ENCODE assay signal across 19 mouse cellular contexts in the genomic region with DNA sequence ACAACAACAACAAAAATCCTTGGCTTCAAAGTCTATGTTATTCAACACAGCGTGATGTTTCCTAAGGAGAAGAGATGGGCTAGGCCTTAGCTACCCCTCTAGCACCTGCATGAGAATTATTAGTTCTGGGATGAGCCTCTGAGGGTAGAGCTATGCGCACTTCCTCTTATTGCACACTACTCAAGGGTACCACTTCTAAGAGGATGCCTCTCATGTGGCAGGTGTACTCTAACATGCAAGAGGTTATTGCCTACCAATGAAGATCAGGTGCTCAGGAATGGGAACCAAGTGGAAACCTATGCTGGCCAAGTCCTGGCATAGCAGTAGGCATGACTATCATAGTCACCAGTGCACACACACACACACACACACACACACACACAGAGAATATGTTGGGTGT. TPM values are rescaled to one million over a fixed set of nuclear protein-coding genes. Genes with fewer than 3 reads are reported as not detected.
"Had no signal": no experiment of that assay in that cellular context is flagged by ENCODE, and none has a peak within 500 bp of the region (broad histone marks: within the 10 kb centered on the region; RNA-seq: fewer than 3 reads in every experiment).

No protein-coding gene starts in this region.

- H3K27me3 ChIP-seq: liver, embryonic 15.5 days; neural tube, embryonic 12.5 days had no signal

- DNase-seq: kidney, adult 11 months; kidney, postnatal 4 days; lung, adult 2 months; lung, postnatal 36 days; midbrain, embryonic 14.5 days; retina, postnatal 1 day; right cerebral cortex, postnatal 4 days had no signal

- ATAC-seq: lung, postnatal 0 days had no signal

- H3K27ac ChIP-seq: kidney, postnatal 0 days; layer of hippocampus, adult 2 months; limb, embryonic 10.5 days; liver, embryonic 15.5 days; neural tube, embryonic 12.5 days had no signal

- H3K36me3 ChIP-seq: limb, embryonic 10.5 days; liver, embryonic 15.5 days; neural tube, embryonic 12.5 days had no signal

- H3K4me1 ChIP-seq: limb, embryonic 10.5 days; liver, embryonic 15.5 days; neural tube, embryonic 12.5 days had no signal

- H3K4me2 ChIP-seq: liver, embryonic 11.5 days; liver, embryonic 15.5 days; neural tube, embryonic 12.5 days had no signal

- H3K4me3 ChIP-seq: layer of hippocampus, adult 2 months; limb, embryonic 10.5 days; liver, embryonic 15.5 days; neural tube, embryonic 12.5 days had no signal

- H3K9me3 ChIP-seq: limb, embryonic 10.5 days; liver, embryonic 15.5 days; neural tube, embryonic 12.5 days had no signal

- H3K9ac ChIP-seq: liver, embryonic 15.5 days; neural tube, embryonic 12.5 days had no signal

RNA-seq across cellular contexts. Expression of a gene that starts 1.3 kb away (rescaled TPM):
- total RNA-seq: layer of hippocampus, adult 2 months; layer of hippocampus, postnatal 10 days; left cerebral cortex, adult 18-20 months; left cerebral cortex, postnatal 10 days; megakaryocyte progenitor cell, adult 5-6 weeks; monocyte, adult 5-6 weeks had no signal
- polyA plus RNA-seq: limb, embryonic 10.5 days; liver, embryonic 11.5 days; liver, embryonic 15.5 days; midbrain, embryonic 14.5 days; neural tube, embryonic 12.5 days had no signal

RNA-seq across cellular contexts. Expression of a gene that starts 27.1 kb away (rescaled TPM):
- total RNA-seq: layer of hippocampus, adult 2 months; layer of hippocampus, postnatal 10 days; left cerebral cortex, adult 18-20 months; megakaryocyte progenitor cell, adult 5-6 weeks; monocyte, adult 5-6 weeks had no signal
- polyA plus RNA-seq: limb, embryonic 10.5 days; midbrain, embryonic 14.5 days; neural tube, embryonic 12.5 days had no signal
